Mouse (Mus musculus) kidney, adult 2 months (tissue): Measurements from ENCODE around the gene Pigt.

Experiments
- CTCF ChIP-seq: fragments of 200-500 bp; conservative IDR thresholded peaks from 2 replicates; pipeline ENCODE4 v1.5.1; 2011; ENCODE audit warnings: low read depth, mild to moderate bottlenecking, control low read depth, low read length, moderate library complexity, mixed read lengths; ENCODE audit not compliant: insufficient read depth, insufficient read length
- POLR2A ChIP-seq: fragments of 200-500 bp; IDR thresholded peaks from one replicate; pipeline ENCODE4 v1.6.1; 2011; ENCODE audit warnings: low read depth, low read length, control low read depth

DNA sequence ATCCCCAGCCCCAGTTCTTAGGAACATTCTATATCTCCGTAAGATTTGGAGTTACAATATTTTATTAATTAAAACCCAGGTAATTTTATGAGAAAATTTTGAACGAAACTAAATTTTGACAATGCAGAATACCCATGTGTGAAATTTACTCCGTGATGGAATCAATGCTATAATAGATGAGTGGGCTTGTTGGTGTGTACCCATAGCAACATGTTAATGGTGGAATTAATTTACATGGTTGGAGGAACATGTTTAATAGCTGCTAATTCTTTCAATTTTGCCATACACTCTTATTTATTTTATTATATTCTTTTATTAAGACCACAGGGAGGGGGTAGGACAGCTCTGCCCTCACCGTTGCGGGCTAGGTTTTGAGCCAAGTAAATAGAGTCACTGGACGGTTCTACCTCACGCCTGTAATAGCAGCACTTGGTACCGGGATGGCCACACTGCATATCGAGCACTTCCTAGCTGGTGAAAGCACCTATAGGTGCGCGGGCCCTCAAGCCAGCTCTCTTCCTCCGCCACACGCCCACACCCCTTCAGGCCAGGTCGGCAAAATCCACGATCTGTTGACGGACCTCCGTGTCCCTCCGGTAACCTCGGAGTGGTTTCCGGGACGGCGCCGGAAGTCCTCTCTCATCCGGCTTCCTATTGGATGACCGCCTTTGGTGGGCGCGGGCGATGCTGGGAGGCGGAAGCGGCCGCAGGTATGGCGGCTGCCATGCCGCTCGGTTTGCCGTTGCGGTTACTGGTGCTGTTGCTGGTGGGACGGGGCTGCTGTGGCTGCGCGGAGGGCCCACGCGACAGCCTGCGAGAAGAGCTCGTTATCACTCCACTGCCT, at the start of gene Pigt:
- no peak for TF ChIP-seq CTCF
- TF ChIP-seq POLR2A: peak; percentile 53
